Mouse (Mus musculus): ENCODE measurements at regions not wholly inside any gene's neighbourhood (a gene's known extent, or its start where the extent isn't known, plus 50 kb on each side); places are given as distances from the start of the nearest gene placed in this dataset.

- no peak for TF ChIP-seq KAT2A (conservative IDR thresholded peaks at IDR 0.05; ENCODE audit: low read depth, low read length)
- no peak for TF ChIP-seq ETS1 (IDR thresholded peaks at IDR 0.05; ENCODE audit: low read depth, low read length)
These were observed 145.2 kb upstream of the Krr1 start for GRCm38 (mm10) chr10:111827246-111827645.

All from MEL (cell line).